Mouse (Mus musculus) CH12.LX (cell line): Measurements from ENCODE around the gene Rtn4rl1. TPM values are rescaled to one million over a fixed set of nuclear protein-coding genes. Genes with fewer than 3 reads are reported as not detected.

ENCODE experiments used
- DNase-seq: peaks from one replicate; pipeline ENCODE4 v3.0.0-alpha.2; 2013; ENCODE audit errors: extremely low read depth
- H3K27ac ChIP-seq: 2 replicates; pipeline ENCODE4 v1.5.1; 2012; ENCODE audit warnings: low read depth, mild to moderate bottlenecking, control low read depth, moderate library complexity; ENCODE audit not compliant: insufficient read depth
- H3K27me3 ChIP-seq: replicated peaks from 2 replicates; pipeline ENCODE3; 2012; ENCODE audit warnings: inconsistent platforms
- H3K36me3 ChIP-seq, 2 experiments: replicated peaks in 1 of 2; 2 replicates each; pipeline versions ENCODE3 to v1.6.1; 2012; ENCODE audit warnings: inconsistent platforms in 1 of 2, low read length in 1 of 2, mild to moderate bottlenecking in 1 of 2, mixed read lengths in 1 of 2, moderate library complexity in 1 of 2; ENCODE audit not compliant: control insufficient read depth in 1 of 2, insufficient read depth in 1 of 2
- H3K4me1 ChIP-seq, 2 experiments: 2 replicates each; pipeline ENCODE4 v1.6.1; 2012; ENCODE audit warnings: inconsistent platforms in 1 of 2, moderate library complexity in 1 of 2; ENCODE audit not compliant: insufficient read depth in 2 of 2, control insufficient read depth in 1 of 2
- H3K4me2 ChIP-seq: 2 replicates; pipeline ENCODE4 v1.6.1; 2012; ENCODE audit warnings: low read depth, mild to moderate bottlenecking, control low read depth; ENCODE audit not compliant: poor library complexity, insufficient read depth, severe bottlenecking
- H3K4me3 ChIP-seq, 3 experiments: fragments of 150-350 bp in 1 of 3; sonication (generic) in 1 of 3; replicated peaks in 1 of 3; 2 replicates each; pipeline versions ENCODE3 to v1.5.1; 2011 to 2012; ENCODE audit warnings: low read depth in 2 of 3, low read length in 2 of 3, mild to moderate bottlenecking in 2 of 3, moderate library complexity in 2 of 3, control low read depth in 1 of 3, improper control_type of control experiment in 1 of 3, inconsistent platforms in 1 of 3, mixed read lengths in 1 of 3; ENCODE audit not compliant: poor library complexity in 1 of 3
- H3K79me2 ChIP-seq: replicated peaks from 2 replicates; pipeline ENCODE4 v1.6.1; 2012; ENCODE audit warnings: mild to moderate bottlenecking, moderate library complexity; ENCODE audit not compliant: control insufficient read depth, poor library complexity, insufficient read depth, severe bottlenecking; ENCODE audit errors: extremely low read depth
- H3K9ac ChIP-seq: 2 replicates; pipeline ENCODE4 v1.6.1; 2012; ENCODE audit warnings: low read depth, mild to moderate bottlenecking, control low read depth, moderate library complexity; ENCODE audit not compliant: insufficient read depth
- H3K9me3 ChIP-seq: replicated peaks from 2 replicates; pipeline ENCODE3; 2012; ENCODE audit warnings: low read length, inconsistent platforms, mixed read lengths
- CHD1 ChIP-seq: IDR thresholded peaks from 2 replicates; pipeline ENCODE4 v1.6.1; 2012; ENCODE audit warnings: low read depth, low read length, improper control_type of control experiment, inconsistent platforms
- CHD2 ChIP-seq: IDR thresholded peaks from 2 replicates; pipeline ENCODE4 v1.6.1; 2011; ENCODE audit warnings: low read length, improper control_type of control experiment
- KAT2A ChIP-seq: IDR thresholded peaks from 2 replicates; pipeline ENCODE4 v1.6.1; 2012; ENCODE audit warnings: low read length, improper control_type of control experiment, inconsistent platforms; ENCODE audit not compliant: insufficient replicate concordance
- MAFK ChIP-seq: IDR thresholded peaks from 2 replicates; pipeline ENCODE4 v1.6.1; 2011; ENCODE audit warnings: low read length, improper control_type of control experiment; ENCODE audit not compliant: insufficient replicate concordance
- MAX ChIP-seq: IDR thresholded peaks from 2 replicates; pipeline ENCODE4 v1.6.1; 2011; ENCODE audit warnings: low read length, improper control_type of control experiment
- MEF2A ChIP-seq: IDR thresholded peaks from 2 replicates; pipeline ENCODE4 v1.6.1; 2014; ENCODE audit warnings: low read depth, mild to moderate bottlenecking, inconsistent platforms, low read length, improper control_type of control experiment, borderline replicate concordance
- MXI1 ChIP-seq: IDR thresholded peaks from 2 replicates; pipeline ENCODE4 v1.6.1; 2011; ENCODE audit warnings: mild to moderate bottlenecking, low read depth, low read length, improper control_type of control experiment
- MYC ChIP-seq: IDR thresholded peaks from 2 replicates; pipeline ENCODE4 v1.6.1; 2011; ENCODE audit warnings: low read depth, mild to moderate bottlenecking, improper control_type of control experiment, low read length
- NRF1 ChIP-seq: IDR thresholded peaks from 2 replicates; pipeline ENCODE4 v1.6.1; 2014; ENCODE audit warnings: low read depth, mild to moderate bottlenecking, inconsistent platforms, low read length, improper control_type of control experiment, moderate library complexity
- RAD21 ChIP-seq: IDR thresholded peaks from 2 replicates; pipeline ENCODE4 v1.6.1; 2011; ENCODE audit warnings: low read depth, mild to moderate bottlenecking, low read length, improper control_type of control experiment, moderate library complexity
- RCOR1 ChIP-seq: conservative IDR thresholded peaks from 2 replicates; pipeline ENCODE4 v1.6.1; 2012; ENCODE audit warnings: low read depth, mild to moderate bottlenecking, inconsistent platforms, low read length, improper control_type of control experiment
- SMC3 ChIP-seq: IDR thresholded peaks from 2 replicates; pipeline ENCODE4 v1.6.1; 2011; ENCODE audit warnings: low read depth, low read length, improper control_type of control experiment
- TCF12 ChIP-seq: IDR thresholded peaks from 2 replicates; pipeline ENCODE4 v1.6.1; 2014; ENCODE audit warnings: low read depth, mild to moderate bottlenecking, inconsistent platforms, low read length, improper control_type of control experiment
- USF1 ChIP-seq: IDR thresholded peaks from 2 replicates; pipeline ENCODE4 v1.6.1; 2014; ENCODE audit warnings: low read depth, mild to moderate bottlenecking, inconsistent platforms, low read length, improper control_type of control experiment
- ZC3H11A ChIP-seq: IDR thresholded peaks from 2 replicates; pipeline ENCODE4 v1.6.1; 2012; ENCODE audit warnings: low read depth, mild to moderate bottlenecking, inconsistent platforms, low read length, improper control_type of control experiment
- ZMIZ1 ChIP-seq: IDR thresholded peaks from 2 replicates; pipeline ENCODE4 v1.6.1; 2012; ENCODE audit warnings: low read depth, mild to moderate bottlenecking, inconsistent platforms, low read length, improper control_type of control experiment
- ZNF384 ChIP-seq: IDR thresholded peaks from 2 replicates; pipeline ENCODE4 v1.6.1; 2012; ENCODE audit warnings: low read depth, low read length, improper control_type of control experiment, inconsistent platforms
- dilution Hi-C: fragments of 300-500 bp; cut with MboI; formaldehyde crosslinking; loops from 2 replicates; pipeline ENCODE4 v1.14.3; 2020; ENCODE audit warnings: low sequenced_read_pairs; ENCODE audit not compliant: extremely low pct_unique_long_range_greater_than_20kb, extremely low pct_ligation_motif_present
- in situ Hi-C: fragments of 300-500 bp; cut with MboI; formaldehyde crosslinking; loops from 3 replicates; pipeline ENCODE4 v1.14.3; 2019; ENCODE audit warnings: low sequenced_read_pairs, low pct_ligation_motif_present, low pct_unique_long_range_greater_than_20kb, mixed read lengths
- polyA plus RNA-seq: library from polyadenylated mRNA; unstranded; fragments of >175 nt; gene quantifications from 2 replicates; pipeline ENCODE4 v1.2.1, GENCODE M21; 2012; ENCODE audit warnings: low read depth; ENCODE audit not compliant: insufficient read length
- total RNA-seq, 2 experiments: library from RNA; depleted of rRNA; stranded (reverse); fragments of 300-350 nt in 1 of 2; fragments of >200 nt in 1 of 2; gene quantifications; 2 replicates each; pipeline ENCODE4 v1.2.3; 2012 to 2014

The Rtn4rl1 gene
- total and polyA plus RNA-seq, 3 experiments: 0.04 to 0.09 TPM; not detected in 1

GRCm38 (mm10) chr11:75293852-75294361 lies 100.3 kb downstream of the Rtn4rl1 start:
- no peak for TF ChIP-seq MXI1
- TF ChIP-seq ZMIZ1: no peak
- no peak for TF ChIP-seq TCF12
- TF ChIP-seq CHD1: no peak
- TF ChIP-seq SMC3: no peak
- TF ChIP-seq CHD2: no peak
- no peak for TF ChIP-seq NRF1
- TF ChIP-seq MAFK: no peak
- in situ Hi-C loops (loop anchor here (25.0 kb wide), 1 partner anchor 307 kb away; no protein-coding TSS in a partner anchor), dilution Hi-C loops (no loop called here)
- Histone ChIP-seq H3K79me2 (no peaks in the 10 kb centered on the region), H3K27ac (no peak overlapping the region), H3K4me2 (no peak overlapping the region), H3K27me3 (peaks cover 3% of the 10 kb centered on the region), H3K9me3 (no peaks in the 10 kb centered on the region), H3K36me3 (peaks cover 0 to 6% of the 10 kb centered on the region in 2 experiments), H3K4me1 (peaks cover 4 to 20% of the 10 kb centered on the region in 2 experiments), H3K4me3 (no peak overlapping the region), H3K9ac (no peak overlapping the region)
- DNase-seq: no peak

GRCm38 (mm10) chr11:75294862-75295261 lies 101.3 kb downstream of the Rtn4rl1 start:
- DNase-seq: no peak
- TF ChIP-seq RCOR1: no peak
- TF ChIP-seq NRF1: no peak
- TF ChIP-seq ZC3H11A: no peak
- peak; percentile 23; the same call in 1 of the 2 replicates for TF ChIP-seq MEF2A
- TF ChIP-seq RAD21: no peak
- no peak for TF ChIP-seq MYC
- no peak for TF ChIP-seq MAX
- TF ChIP-seq ZNF384: peak; percentile 41; the same call in 1 of the 2 replicates
- no peak for TF ChIP-seq USF1
- TF ChIP-seq KAT2A: no peak
- no peak for TF ChIP-seq MXI1
- TF ChIP-seq, all 38 proteins: peak for 2
- no peaks in the 10 kb centered on the region for H3K79me2 ChIP-seq
- peaks cover 3% of the 10 kb centered on the region for H3K27me3 ChIP-seq
- no peak overlapping the region for H3K9ac ChIP-seq
- peaks cover 0 to 13% of the 10 kb centered on the region in 2 experiments; a peak in 2 of 4 replicates for H3K4me1 ChIP-seq
- no peaks in the 10 kb centered on the region for H3K9me3 ChIP-seq
- H3K36me3 ChIP-seq: peaks cover 6 to 15% of the 10 kb centered on the region in 2 experiments
- dilution Hi-C loops: no loop called here
- in situ Hi-C loops: loop anchor here (25.0 kb wide), 1 partner anchor 308 kb away; no protein-coding TSS in a partner anchor
- H3K4me2 ChIP-seq: peak overlapping the region; percentile 74
- no peak overlapping the region for H3K4me3 ChIP-seq
- no peak overlapping the region for H3K27ac ChIP-seq
